Mouse (Mus musculus) cerebellum, postnatal 14 days (tissue): Measurements from ENCODE around the gene Slc23a3.
A peak's percentile ranks its signal among the peaks of the same experiment; 100 is the strongest.

Experiments used
- DNase-seq, 2 experiments: peaks; one replicate each; pipeline ENCODE4 v3.0.0; 2021; ENCODE audit warnings: mixed read lengths in 2 of 2

The Slc23a3 gene

DNA sequence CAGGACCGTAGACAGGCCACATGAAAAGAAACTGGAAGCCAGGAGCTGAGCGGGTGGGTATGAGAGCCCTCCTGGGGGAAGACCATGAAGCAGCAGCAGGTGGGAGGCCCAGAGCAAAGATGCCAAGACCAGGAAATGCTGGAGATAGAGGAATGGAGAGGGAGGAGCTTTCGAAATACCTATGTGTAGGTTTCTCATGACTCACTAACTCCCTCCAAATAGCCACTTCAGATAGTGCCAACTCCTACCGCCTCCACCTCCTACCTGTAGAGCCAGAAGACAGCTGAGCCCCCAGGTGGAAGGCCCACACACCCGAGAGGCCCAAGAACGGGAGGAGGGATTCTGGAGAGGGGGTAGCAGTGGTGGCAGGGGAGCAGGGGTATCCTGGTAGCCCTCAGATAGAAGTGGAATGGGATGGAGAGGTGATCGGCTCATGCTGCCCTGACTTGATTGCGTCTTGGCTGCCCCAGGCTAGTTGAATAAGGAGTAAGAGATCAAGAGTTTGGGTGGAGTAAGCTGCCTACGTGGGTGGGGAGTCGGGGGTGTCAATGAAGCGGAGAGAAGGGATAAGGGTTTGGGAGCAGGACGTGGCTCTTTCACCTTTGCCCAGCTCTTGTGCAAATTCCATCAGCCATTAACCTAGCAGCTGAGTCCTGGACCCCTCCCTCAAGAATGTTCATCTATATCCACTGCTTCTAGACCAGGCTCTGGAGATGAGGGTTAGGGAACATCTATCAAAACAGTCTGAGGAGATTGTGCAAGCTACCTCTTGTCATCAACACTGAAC lies at the start of gene Slc23a3:
TSS of gene Slc23a3 (minus strand) at position 470 of the 787 bp plus-strand sequence.
- DNase-seq = no peak

- DNase-seq = peak in 1 of 2 experiments; percentile 39
These were observed 48.5 kb upstream of the Slc23a3 start for GRCm38 (mm10) chr1:75182160-75182559.

GRCm38 (mm10) chr1:75181377-75181870 lies 47.7 kb upstream of the Slc23a3 start:
- DNase-seq = peak in 1 of 2 experiments; percentile 37

GRCm38 (mm10) chr1:75180741-75181140 lies 47.1 kb upstream of the Slc23a3 start:
- DNase-seq = no peak

- DNase-seq = peak; percentile 87 to 92
These were observed 46.5 kb upstream of the Slc23a3 start, which contains the start of gene Abcb6 for GRCm38 (mm10) chr1:75180105-75180590. Gene Abcb6 (minus strand): TSS chr1:75180392.

DNA sequence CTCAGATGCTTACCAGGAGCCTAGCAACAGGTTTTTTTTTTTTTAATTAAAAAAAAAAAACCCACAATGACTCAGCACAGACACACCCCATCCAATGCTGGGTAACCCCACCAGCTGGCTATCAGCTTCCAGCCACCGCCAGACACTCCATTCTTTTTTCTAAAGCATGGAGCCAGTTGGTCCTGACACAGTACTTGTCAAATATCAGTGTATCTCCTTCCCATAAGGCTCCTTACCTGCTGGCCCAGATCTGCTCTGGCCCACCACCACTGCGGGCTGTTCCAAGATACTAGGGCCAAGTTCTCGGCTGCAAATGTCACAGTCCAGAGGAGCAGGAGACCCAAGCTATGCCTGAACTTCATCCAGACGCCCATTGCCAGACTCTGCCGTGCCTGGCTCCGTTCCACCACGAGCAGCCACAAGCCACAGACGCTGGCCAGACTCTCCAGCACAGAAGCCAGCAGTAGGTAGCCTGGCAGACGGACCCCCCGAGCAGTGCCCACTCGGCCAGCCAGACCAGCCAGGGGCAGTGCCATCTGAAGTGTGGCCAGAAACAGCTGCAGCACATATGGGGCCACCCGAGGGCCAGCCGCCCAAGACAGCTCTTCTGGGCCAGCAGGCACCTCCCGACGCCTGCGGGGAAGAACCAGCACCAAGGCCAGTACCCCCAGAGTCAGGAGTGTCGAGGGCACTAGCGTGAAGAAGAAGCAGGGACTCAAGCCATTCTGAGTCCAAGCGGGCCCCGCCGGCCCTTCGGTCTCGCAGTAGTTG lies 45.8 kb upstream of the Slc23a3 start:
- peak; percentile 90 to 92 for DNase-seq

DNA sequence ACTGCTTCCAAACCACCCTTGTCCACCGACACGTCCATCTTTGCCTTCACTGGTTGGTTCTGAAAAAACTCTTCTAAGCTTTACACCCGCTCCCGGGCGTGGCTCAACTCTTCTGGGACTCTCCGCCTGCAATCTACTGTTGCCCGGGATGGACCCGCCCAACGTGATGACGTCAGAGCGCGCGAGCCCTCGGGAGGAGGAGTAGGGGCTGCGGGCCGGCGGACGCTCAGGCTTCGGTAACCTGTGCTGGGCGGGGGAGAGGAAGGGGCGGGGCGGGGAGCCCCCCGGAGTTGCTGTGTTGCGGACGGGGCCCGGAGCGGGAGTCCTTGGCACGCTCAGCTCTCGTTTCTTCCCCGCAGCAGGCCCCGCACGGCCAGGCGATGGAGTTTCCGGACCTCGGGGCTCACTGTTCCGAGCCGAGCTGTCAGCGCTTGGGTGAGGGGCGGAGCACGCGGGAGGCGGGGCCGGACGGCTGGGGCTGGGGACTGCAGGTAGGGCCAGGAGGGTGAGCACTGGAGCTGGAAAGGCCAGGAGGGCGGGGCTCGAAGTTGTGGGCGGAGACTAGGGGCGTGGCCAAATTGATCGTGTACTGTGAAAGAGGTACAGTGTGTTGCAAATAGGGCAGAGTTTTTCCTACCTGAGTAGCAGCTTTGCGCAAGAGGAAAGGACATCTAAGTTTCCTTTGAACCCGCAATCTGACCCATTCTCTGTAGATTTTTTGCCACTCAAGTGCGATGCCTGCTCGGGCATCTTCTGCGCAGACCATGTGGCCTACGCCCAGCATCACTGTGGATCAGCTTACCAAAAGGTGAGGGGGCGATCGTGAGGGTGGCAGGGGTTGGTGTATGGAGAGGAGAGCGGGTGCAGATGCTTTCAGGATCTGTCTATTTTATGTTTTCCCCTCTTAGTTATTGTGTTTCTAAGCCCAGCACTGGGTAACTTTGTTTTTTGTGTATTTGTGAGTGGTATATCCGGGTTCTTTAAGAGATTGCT lies 35.1 kb upstream of the Slc23a3 start, which contains the start of gene Zfand2b:
TSS of gene Zfand2b (plus strand) at position 175 of the 993 bp plus-strand sequence.
- DNase-seq = peak; percentile 97

DNA sequence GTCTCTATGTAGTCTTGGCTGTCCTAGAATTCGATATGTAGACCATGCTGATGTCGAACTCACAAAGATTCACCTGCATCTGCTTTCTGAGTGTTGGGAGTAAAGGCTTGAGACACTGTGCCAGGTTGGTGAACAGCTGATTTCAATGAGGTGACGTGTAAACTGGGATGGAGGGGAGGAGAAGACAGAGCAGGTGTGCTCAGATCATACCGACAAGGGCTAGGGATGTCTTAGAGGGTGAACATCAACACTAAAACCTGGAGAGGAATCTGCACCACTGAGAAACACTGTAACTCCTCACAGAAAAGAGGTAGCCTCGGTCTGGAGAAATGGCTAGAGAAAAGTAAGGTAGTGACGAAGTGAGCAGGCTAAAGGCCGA lies 34.4 kb upstream of the Slc23a3 start:
- DNase-seq = no peak

GRCm38 (mm10) chr1:75160256-75160617 lies 26.5 kb upstream of the Slc23a3 start:
- DNase-seq = no peak

GRCm38 (mm10) chr1:75159540-75160255 lies 26.0 kb upstream of the Slc23a3 start:
- no peak for DNase-seq

GRCm38 (mm10) chr1:75158990-75159389 lies 25.3 kb upstream of the Slc23a3 start:
- no peak for DNase-seq

GRCm38 (mm10) chr1:75155837-75156236 lies 22.1 kb upstream of the Slc23a3 start:
- DNase-seq = no peak

DNA sequence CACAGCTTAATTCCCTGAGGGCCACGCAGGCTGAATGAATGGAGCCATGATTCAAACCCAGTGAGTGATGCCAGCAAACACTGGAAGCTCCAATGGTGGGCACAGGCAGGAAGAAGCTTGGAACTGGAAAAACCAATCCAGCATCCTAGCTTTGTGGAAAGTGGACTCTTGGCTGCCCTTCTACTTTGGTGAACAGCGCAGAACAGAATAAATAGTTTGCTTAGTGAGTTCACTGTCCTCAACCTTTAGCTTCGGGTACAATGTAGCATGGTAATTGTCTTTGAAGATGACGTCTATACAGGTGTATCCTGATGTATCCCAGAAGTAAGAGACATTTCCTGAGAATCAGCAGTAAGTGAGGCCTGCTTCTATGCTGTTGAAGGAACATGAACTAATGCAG lies 15.0 kb upstream of the Slc23a3 start:
- no peak for DNase-seq

DNA sequence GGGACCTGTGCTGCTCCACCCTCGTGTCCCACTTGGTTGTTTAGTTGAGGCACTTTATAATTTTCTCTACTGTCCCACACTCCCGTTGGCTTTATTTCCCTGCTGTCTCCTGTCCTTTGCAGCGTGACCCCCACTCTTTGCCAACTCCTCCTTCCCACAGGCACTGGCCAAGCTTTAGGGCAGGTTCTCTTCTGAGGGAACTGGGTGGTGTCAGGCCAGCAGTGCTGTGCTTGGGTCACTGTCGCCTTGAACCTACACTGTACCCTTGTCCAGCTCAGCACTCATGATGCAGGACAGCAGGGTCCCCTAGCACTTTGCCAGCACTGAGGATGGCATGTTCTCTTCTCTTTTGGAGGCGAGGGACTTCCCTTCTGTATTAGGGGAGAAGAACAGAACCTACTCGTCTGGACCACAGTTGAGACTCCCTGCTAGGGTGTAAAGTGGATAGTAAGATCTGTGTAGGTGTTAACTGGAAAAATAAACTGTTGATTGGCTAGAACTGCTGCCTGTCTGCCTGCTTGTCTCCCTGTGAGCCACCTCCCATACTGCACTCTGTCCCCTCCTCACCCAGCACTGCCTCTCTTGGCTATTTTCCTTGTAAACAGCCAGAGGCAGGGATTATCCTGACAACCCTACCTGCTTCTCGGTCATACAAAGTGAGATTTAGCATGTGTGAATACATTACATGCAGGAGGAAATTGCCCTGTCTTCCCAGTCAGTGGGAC lies 13.9 kb upstream of the Slc23a3 start:
- no peak for DNase-seq

DNA sequence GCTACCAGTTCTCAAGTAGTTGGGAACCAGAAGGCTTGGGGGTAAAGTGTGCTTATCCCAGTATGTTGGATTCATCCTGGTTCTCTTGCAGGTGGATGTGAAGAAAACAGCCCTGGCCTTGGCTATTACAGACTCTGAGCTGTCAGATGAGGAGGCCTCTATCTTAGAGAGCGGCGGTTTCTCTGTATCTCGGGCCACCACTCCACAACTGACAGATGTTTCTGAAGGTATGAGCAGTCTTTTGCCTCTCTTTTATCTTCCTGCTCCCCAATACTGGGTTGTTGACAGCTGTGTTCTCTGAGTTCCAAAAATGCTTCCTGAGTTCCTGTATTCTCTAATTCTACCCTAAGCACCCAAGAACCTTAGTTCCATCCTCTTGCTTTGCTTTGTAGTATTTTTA lies 11.9 kb upstream of the Slc23a3 start:
- DNase-seq = no peak

GRCm38 (mm10) chr1:75142301-75143261 lies 8.9 kb upstream of the Slc23a3 start, which contains the start of the genes Cnppd1 and Retreg2:
Gene Cnppd1 (minus strand): TSS chr1:75142711.
Gene Retreg2 (plus strand): TSS chr1:75142778.
- DNase-seq = peak; percentile 98

- peak; percentile 51 to 58 for DNase-seq
These were observed 7.9 kb upstream of the Slc23a3 start for GRCm38 (mm10) chr1:75141486-75142190.

- DNase-seq = peak in 1 of 2 experiments; percentile 36
These were observed 7.0 kb upstream of the Slc23a3 start for GRCm38 (mm10) chr1:75140601-75141190.
